Mouse (Mus musculus): ENCODE results near the gene Rnf217. TPM values are rescaled to one million over a fixed set of nuclear protein-coding genes. Genes with fewer than 3 reads are reported as not detected.

Gene Rnf217
- polyA plus RNA-seq (2014; fragmentation: Nextera tagmentation; extraction: Ambion mirVana) = 2.4 and 2.8 TPM in 2 replicates

DNA sequence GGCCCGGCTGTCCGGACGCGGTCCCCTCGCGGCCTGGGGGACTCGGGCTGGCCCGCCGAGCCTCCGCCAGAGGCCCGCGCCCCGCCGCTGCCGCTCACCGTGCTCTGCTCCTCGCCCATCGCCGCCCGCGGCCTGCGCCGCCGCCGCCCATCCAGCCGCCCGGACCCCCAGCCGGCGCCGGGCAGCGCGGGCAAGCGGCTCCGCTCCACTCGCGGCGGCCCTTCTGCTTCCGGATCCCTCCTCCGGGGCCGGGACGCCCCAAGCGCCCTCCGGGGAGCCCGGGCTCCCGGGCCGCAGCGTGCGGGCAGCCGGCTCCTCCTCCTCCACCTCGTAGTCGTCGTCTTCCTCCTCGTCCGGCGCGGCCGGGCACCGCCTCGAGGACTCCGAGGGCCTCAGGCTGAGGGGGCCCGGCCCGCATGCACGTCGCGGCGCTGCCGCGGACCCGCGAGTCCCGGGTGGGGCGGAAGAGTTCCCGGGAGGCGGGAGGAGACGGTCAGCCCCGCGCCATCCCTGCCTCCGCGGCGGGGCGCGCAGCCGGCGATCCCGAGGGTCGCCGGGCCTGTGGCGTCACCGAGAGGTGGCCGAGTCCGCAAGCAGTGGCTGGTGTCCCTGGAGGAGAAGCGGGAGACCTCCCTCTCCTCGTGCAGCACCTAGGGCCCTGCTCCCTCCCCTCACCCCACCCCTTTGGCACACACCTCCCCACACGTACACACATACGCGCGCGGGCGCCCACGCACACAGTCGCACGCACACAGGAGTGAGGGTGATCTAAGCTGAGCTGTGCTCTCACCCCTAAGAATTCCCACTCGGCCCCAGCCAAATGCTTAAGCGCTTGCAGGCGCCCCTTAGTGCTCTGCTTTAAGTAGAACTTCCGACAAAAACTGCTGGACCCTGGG, at the start of gene Rnf217:
Gene Rnf217 (minus strand): TSS at position 119 of the 896 bp plus-strand sequence.
- Histone ChIP-seq H3K9ac (peak within 1 kb of the TSS; percentile 93), H3K27ac (ENCODE audit: low read depth) (peak within 1 kb of the TSS; percentile 84), H3K4me3 (ENCODE audit: low read depth, low read length) (peak within 1 kb of the TSS; percentile 87), H3K36me3 (ENCODE audit: insufficient read depth) (0 out of 2 replicates have a peak, but pooled peaks cover 4% of the 10 kb centered on the region), H3K4me1 (ENCODE audit: insufficient read depth) (0 out of 2 replicates have a peak, but pooled peaks cover 3% of the 10 kb centered on the region), H3K9me3 (ENCODE audit: low read depth, low read length) (no peaks in the 10 kb centered on the region), H3K27me3 (ENCODE audit: insufficient read depth, low read length) (no peaks in the 10 kb centered on the region), H3K4me2 (peak within 1 kb of the TSS; percentile 71)
- WGBS = under 1% methylated on average over 93 of the region's 106 CpGs
- ATAC-seq (ENCODE audit: insufficient read depth) (peak; percentile 91), DNase-seq (peak; percentile 83)
- no peak; the same call in 1 of the 2 replicates for TF ChIP-seq CTCF (IDR thresholded peaks at IDR 0.05; ENCODE audit: low read depth)

GRCm38 (mm10) chr10:31647270-31647669, 38.3 kb upstream of the Rnf217 start:
- no peaks in the 10 kb centered on the region for H3K9me3 ChIP-seq (ENCODE audit: low read depth, low read length)
- H3K4me2 ChIP-seq = no peak overlapping the region
- WGBS = 67% methylated on average over 3 of the region's 3 CpGs
- H3K4me1 ChIP-seq (ENCODE audit: insufficient read depth) = no peaks in the 10 kb centered on the region
- no peaks in the 10 kb centered on the region for H3K36me3 ChIP-seq (ENCODE audit: insufficient read depth)
- H3K27me3 ChIP-seq (ENCODE audit: insufficient read depth, low read length) = no peaks in the 10 kb centered on the region
- no peak overlapping the region for H3K4me3 ChIP-seq (ENCODE audit: low read depth, low read length)
- DNase-seq (no peak), ATAC-seq (ENCODE audit: insufficient read depth) (no peak)
- no peak overlapping the region for H3K27ac ChIP-seq (ENCODE audit: low read depth)
- H3K9ac ChIP-seq = no peak overlapping the region
- no peak for TF ChIP-seq CTCF (IDR thresholded peaks at IDR 0.05; ENCODE audit: low read depth)

DNA sequence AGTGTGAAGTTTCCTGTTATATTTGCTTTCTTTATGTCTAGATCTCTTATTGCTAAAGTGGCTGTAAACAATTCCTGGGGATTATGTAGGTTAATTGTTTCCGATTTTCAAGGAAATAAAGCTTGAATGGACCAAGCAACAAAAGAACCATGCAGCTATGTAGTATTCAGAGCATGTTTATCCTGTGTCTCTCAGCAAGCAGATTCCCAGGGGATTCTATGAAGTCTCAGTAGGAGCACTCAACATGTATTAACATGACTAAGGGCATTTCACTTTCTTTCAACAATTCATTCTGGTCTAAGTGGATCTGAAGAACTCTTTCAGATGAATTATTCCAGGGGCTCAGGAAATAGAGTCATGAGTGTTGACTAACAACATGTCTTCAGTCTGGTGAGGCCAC, 37.1 kb upstream of the Rnf217 start:
- TF ChIP-seq CTCF (IDR thresholded peaks at IDR 0.05; ENCODE audit: low read depth) = no peak
- H3K4me1 ChIP-seq (ENCODE audit: insufficient read depth) = no peaks in the 10 kb centered on the region
- H3K9ac ChIP-seq = no peak overlapping the region
- H3K27ac ChIP-seq (ENCODE audit: low read depth) = no peak overlapping the region
- H3K27me3 ChIP-seq (ENCODE audit: insufficient read depth, low read length) = no peaks in the 10 kb centered on the region
- no peak overlapping the region for H3K4me3 ChIP-seq (ENCODE audit: low read depth, low read length)
- DNase-seq = no peak
- no peak for ATAC-seq (ENCODE audit: insufficient read depth)
- H3K4me2 ChIP-seq = no peak overlapping the region
- 63% methylated on average over 1 of the region's 1 CpGs for WGBS
- no peaks in the 10 kb centered on the region for H3K36me3 ChIP-seq (ENCODE audit: insufficient read depth)
- no peaks in the 10 kb centered on the region for H3K9me3 ChIP-seq (ENCODE audit: low read depth, low read length)

DNA sequence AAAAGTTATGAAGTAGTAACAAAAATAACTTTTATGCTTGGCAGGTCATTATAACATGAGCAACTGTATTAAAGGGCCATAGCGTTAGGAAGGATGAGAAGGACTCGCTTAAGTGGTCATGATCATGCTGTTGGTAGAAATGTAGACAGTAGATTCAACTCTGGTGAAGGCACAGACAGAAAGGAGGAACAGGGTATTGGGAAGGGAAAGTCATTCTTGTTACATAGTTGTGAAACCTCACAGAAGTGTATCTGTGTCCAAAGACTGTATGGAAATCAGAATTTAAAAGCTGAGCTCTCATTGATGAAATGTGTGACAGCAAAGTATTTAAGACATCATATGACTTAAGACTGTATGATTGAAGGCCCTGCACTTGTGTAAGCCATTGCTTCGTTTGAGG, 26.1 kb upstream of the Rnf217 start:
- Histone ChIP-seq H3K36me3 (ENCODE audit: insufficient read depth) (no peaks in the 10 kb centered on the region), H3K4me2 (no peak overlapping the region), H3K27me3 (ENCODE audit: insufficient read depth, low read length) (no peaks in the 10 kb centered on the region), H3K4me3 (ENCODE audit: low read depth, low read length) (no peak overlapping the region), H3K4me1 (ENCODE audit: insufficient read depth) (no peaks in the 10 kb centered on the region), H3K9ac (no peak overlapping the region), H3K9me3 (ENCODE audit: low read depth, low read length) (no peaks in the 10 kb centered on the region), H3K27ac (ENCODE audit: low read depth) (no peak overlapping the region)
- ATAC-seq (ENCODE audit: insufficient read depth) = no peak
- no peak for TF ChIP-seq CTCF (IDR thresholded peaks at IDR 0.05; ENCODE audit: low read depth)
- DNase-seq = no peak
- WGBS = 86% methylated on average over 3 of the region's 3 CpGs

DNA sequence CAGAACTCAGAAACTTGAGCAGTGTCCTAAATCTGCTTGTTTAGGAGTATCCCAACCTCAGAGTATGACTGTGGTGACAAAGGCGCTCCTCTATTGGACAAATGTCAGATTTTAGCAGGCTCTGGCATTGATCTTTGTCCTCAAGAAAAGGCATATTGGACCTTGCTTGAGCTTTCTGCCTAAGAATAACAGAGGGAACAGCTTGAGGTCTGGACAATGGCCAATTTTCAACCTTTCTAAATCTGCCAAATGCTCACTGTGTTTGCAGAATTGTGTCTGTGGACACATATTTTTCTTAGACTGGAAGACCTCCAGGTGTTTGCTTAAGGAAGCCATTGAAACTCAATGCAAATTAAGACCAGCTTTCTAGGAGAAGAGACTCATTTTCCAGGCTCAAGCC, 23.0 kb upstream of the Rnf217 start:
- no peak for TF ChIP-seq CTCF (IDR thresholded peaks at IDR 0.05; ENCODE audit: low read depth)
- Histone ChIP-seq H3K9ac (no peak overlapping the region), H3K36me3 (ENCODE audit: insufficient read depth) (no peaks in the 10 kb centered on the region), H3K27ac (ENCODE audit: low read depth) (no peak overlapping the region), H3K4me2 (no peak overlapping the region), H3K27me3 (ENCODE audit: insufficient read depth, low read length) (no peaks in the 10 kb centered on the region), H3K9me3 (ENCODE audit: low read depth, low read length) (no peaks in the 10 kb centered on the region), H3K4me3 (ENCODE audit: low read depth, low read length) (no peak overlapping the region), H3K4me1 (ENCODE audit: insufficient read depth) (no peaks in the 10 kb centered on the region)
- DNase-seq (peak; percentile 32), ATAC-seq (ENCODE audit: insufficient read depth) (no peak)
- WGBS = 73% methylated on average over 1 of the region's 1 CpGs

GRCm38 (mm10) chr10:31615355-31615754, 6.4 kb upstream of the Rnf217 start:
- Histone ChIP-seq H3K4me2 (no peak overlapping the region), H3K36me3 (ENCODE audit: insufficient read depth) (no peaks in the 10 kb centered on the region), H3K9me3 (ENCODE audit: low read depth, low read length) (no peaks in the 10 kb centered on the region), H3K27me3 (ENCODE audit: insufficient read depth, low read length) (no peaks in the 10 kb centered on the region), H3K4me3 (ENCODE audit: low read depth, low read length) (no peak overlapping the region), H3K4me1 (ENCODE audit: insufficient read depth) (no peaks in the 10 kb centered on the region), H3K27ac (ENCODE audit: low read depth) (no peak overlapping the region), H3K9ac (no peak overlapping the region)
- 39% methylated on average over 2 of the region's 2 CpGs for WGBS
- no peak for ATAC-seq (ENCODE audit: insufficient read depth)
- no peak for DNase-seq
- no peak for TF ChIP-seq CTCF (IDR thresholded peaks at IDR 0.05; ENCODE audit: low read depth)

GRCm38 (mm10) chr10:31614111-31614510, 5.1 kb upstream of the Rnf217 start:
- ATAC-seq (ENCODE audit: insufficient read depth) = no peak
- H3K27ac ChIP-seq (ENCODE audit: low read depth) = no peak overlapping the region
- no peak overlapping the region for H3K9ac ChIP-seq
- no peaks in the 10 kb centered on the region for H3K9me3 ChIP-seq (ENCODE audit: low read depth, low read length)
- no peaks in the 10 kb centered on the region for H3K27me3 ChIP-seq (ENCODE audit: insufficient read depth, low read length)
- no peak overlapping the region for H3K4me3 ChIP-seq (ENCODE audit: low read depth, low read length)
- no peaks in the 10 kb centered on the region for H3K4me1 ChIP-seq (ENCODE audit: insufficient read depth)
- no peaks in the 10 kb centered on the region for H3K36me3 ChIP-seq (ENCODE audit: insufficient read depth)
- no peak for DNase-seq
- WGBS = 63% methylated on average over 1 of the region's 1 CpGs
- H3K4me2 ChIP-seq = no peak overlapping the region
- no peak for TF ChIP-seq CTCF (IDR thresholded peaks at IDR 0.05; ENCODE audit: low read depth)

Data from lung, embryonic 14.5 days (tissue).